Mouse (Mus musculus) liver, postnatal 0 days (tissue): ENCODE measurements at regions not wholly inside any gene's neighbourhood (a gene's known extent, or its start where the extent isn't known, plus 50 kb on each side); places are given as distances from the start of the nearest gene placed in this dataset.

Experiments used
- ATAC-seq: fragments of 200-750 bp; cut with Nextera tagmentation; 2 replicates; pipeline ENCODE4 v1.8.0; 2017; ENCODE audit warnings: mild to moderate bottlenecking, moderate library complexity
- DNase-seq: peaks from one replicate; pipeline ENCODE4 v3.0.0-alpha.2; 2016
- H3K27ac ChIP-seq: fragments of 300-500 bp; sonication (generic); 2 replicates; pipeline ENCODE4 v1.5.1; 2014; ENCODE audit warnings: antibody characterized with exemption, moderate library complexity, mild to moderate bottlenecking, low read depth
- H3K27me3 ChIP-seq: fragments of 300-500 bp; sonication (generic); 2 replicates; pipeline ENCODE4 v1.6.1; 2014; ENCODE audit warnings: low read length, control low read depth, mixed read lengths; ENCODE audit not compliant: insufficient read depth
- H3K36me3 ChIP-seq: fragments of 300-500 bp; sonication (generic); replicated peaks from 2 replicates; pipeline ENCODE4 v1.6.1; 2014; ENCODE audit warnings: mild to moderate bottlenecking, control low read depth, low read length, moderate library complexity, mixed read lengths; ENCODE audit not compliant: insufficient read depth
- H3K4me1 ChIP-seq: fragments of 300-500 bp; sonication (generic); 2 replicates; pipeline ENCODE4 v1.6.1; 2014; ENCODE audit warnings: antibody characterized with exemption, mild to moderate bottlenecking, control low read depth; ENCODE audit not compliant: insufficient read depth
- H3K4me2 ChIP-seq: fragments of 300-500 bp; sonication (generic); 2 replicates; pipeline ENCODE4 v1.6.1; 2014; ENCODE audit warnings: low read depth, mild to moderate bottlenecking, low read length, moderate library complexity, mixed read lengths
- H3K4me3 ChIP-seq: fragments of 300-500 bp; sonication (generic); 2 replicates; pipeline ENCODE4 v1.5.1; 2014; ENCODE audit warnings: low read depth, low read length
- H3K9ac ChIP-seq: fragments of 300-500 bp; sonication (generic); replicated peaks from 2 replicates; pipeline ENCODE4 v1.6.1; 2014; ENCODE audit warnings: mild to moderate bottlenecking, moderate library complexity
- H3K9me3 ChIP-seq: fragments of 300-500 bp; sonication (generic); 2 replicates; pipeline ENCODE4 v1.6.1; 2016; ENCODE audit warnings: mild to moderate bottlenecking, control low read depth, low read length, mixed read lengths
- CTCF ChIP-seq: sonication (generic); IDR thresholded peaks from 2 replicates; pipeline ENCODE4 v1.5.1; 2016; ENCODE audit warnings: antibody characterized with exemption, low read depth
- EP300 ChIP-seq: IDR thresholded peaks from 2 replicates; pipeline ENCODE4 v1.6.1; 2016; ENCODE audit warnings: antibody characterized with exemption, low read depth, mild to moderate bottlenecking
- WGBS: fragments of 180-500 bp; shearing (Covaris S2); extraction: QIAGEN DNeasy Blood & Tissue Kit; methylation state at CpG from one replicate; pipeline ENCODE4 v1.1.7; 2014; ENCODE audit not compliant: insufficient replicate concordance; 5-methylcytosine and 5-hydroxymethylcytosine counted together

DNA sequence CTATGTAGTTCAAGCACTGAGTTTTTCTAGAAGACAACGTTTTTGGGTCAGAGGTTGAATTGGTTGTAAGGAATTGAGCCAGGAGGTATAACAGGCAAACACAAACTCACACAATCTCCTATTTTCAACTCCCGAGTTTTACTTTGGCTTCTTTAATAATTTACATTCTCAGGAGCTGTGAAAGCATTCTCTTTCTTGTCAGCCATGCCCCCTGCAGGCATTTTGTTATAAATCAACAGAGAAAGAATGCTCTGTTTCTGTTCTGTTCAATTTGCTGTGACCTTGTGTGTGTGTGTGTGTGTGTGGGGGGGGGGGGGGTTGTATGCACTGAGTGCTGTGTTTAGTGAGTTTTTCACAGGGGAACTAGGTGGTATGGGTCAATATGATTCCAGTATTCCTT lies 132.7 kb upstream of the Ndst4 start:
- Histone ChIP-seq H3K4me1 (0 out of 2 replicates have a peak, but pooled peaks cover 2% of the 10 kb centered on the region), H3K9ac (no peak overlapping the region), H3K9me3 (no peaks in the 10 kb centered on the region), H3K4me2 (peak overlapping the region; percentile 62), H3K4me3 (no peak overlapping the region), H3K27me3 (no peaks in the 10 kb centered on the region), H3K27ac (peak overlapping the region; percentile 69; the same call in 1 of the 2 replicates), H3K36me3 (no peaks in the 10 kb centered on the region)
- WGBS: 16% methylated on average over 2 of the region's 2 CpGs
- TF ChIP-seq EP300: no peak
- peak; percentile 30 for TF ChIP-seq CTCF
- no peak for DNase-seq
- peak; percentile 50 for ATAC-seq

DNA sequence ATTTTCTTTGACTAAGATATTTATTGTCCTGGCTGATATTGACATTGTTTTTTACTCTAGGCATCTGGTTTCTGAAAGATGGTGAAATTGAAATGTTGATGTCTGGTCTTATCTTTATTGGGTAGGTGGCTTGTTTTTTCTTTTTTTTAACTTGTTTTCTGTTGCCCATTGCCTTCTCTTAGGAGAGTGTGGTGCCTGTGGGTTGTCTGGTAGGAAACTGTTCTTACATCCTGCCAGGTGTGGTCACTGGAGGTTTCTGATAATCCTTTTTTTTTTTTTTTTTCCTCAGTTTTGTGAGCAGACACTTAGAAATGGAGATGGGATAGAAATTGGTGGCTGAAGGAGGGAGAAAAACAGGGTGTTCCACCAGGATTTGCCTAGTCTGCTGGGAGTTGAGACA lies 125.3 kb upstream of the Ndst4 start:
- ATAC-seq (0 out of 2 replicates have a peak, but pooled peaks have one; percentile 21), DNase-seq (no peak)
- Histone ChIP-seq H3K27me3 (no peaks in the 10 kb centered on the region), H3K9me3 (no peaks in the 10 kb centered on the region), H3K36me3 (no peaks in the 10 kb centered on the region), H3K4me1 (0 out of 2 replicates have a peak, but pooled peaks cover 7% of the 10 kb centered on the region), H3K4me3 (no peak overlapping the region), H3K27ac (no peak overlapping the region), H3K4me2 (no peak overlapping the region), H3K9ac (no peak overlapping the region)
- TF ChIP-seq CTCF (no peak), EP300 (peak; percentile 77)

DNA sequence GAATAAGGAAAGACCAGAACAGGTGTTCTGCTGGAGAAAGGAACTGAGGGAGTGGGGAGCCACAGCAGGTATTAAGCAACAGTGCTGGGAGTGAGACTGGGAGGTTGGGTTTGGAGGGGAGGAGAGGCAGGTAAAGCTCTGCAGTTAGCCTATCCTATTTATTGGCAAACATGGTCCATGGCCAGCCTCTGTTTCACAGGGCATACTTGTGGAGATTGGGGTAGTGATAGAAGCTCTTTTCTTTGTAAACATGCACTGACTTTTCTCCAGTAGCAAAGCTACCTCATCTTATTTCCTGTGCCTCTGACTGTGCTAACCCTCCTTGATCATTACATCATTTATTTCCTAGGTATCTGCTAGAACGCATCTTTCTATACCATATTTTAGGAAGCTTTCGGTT lies 124.9 kb upstream of the Ndst4 start:
- Histone ChIP-seq H3K4me2 (no peak overlapping the region), H3K9me3 (no peaks in the 10 kb centered on the region), H3K4me1 (0 out of 2 replicates have a peak, but pooled peaks cover 7% of the 10 kb centered on the region), H3K27ac (no peak overlapping the region), H3K4me3 (no peak overlapping the region), H3K9ac (no peak overlapping the region), H3K27me3 (no peaks in the 10 kb centered on the region), H3K36me3 (no peaks in the 10 kb centered on the region)
- no peak for TF ChIP-seq EP300
- ATAC-seq: no peak
- WGBS: 87% methylated on average over 2 of the region's 2 CpGs
- no peak for DNase-seq

DNA sequence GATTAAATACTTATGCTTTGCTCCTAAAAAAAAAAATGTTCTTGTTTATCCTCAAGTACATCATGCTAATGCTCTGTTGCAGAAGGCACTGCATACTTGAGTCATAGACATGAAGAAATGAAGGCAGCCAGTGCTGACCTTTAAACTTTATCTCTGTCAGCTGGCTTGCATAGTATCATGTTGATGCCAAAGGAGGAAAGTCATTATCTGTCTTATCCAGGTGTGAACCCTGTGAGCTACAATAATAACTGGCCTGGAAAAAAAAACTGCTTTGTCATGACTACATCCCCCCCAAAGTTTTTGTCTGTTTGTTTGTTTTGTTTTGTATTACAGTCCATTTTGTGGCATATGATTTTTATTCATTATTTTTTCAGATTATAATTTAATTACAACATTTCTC lies 124.3 kb upstream of the Ndst4 start:
- Histone ChIP-seq H3K27me3 (no peaks in the 10 kb centered on the region), H3K36me3 (no peaks in the 10 kb centered on the region), H3K27ac (no peak overlapping the region), H3K4me3 (no peak overlapping the region), H3K9ac (no peak overlapping the region), H3K4me1 (0 out of 2 replicates have a peak, but pooled peaks cover 7% of the 10 kb centered on the region), H3K4me2 (no peak overlapping the region), H3K9me3 (no peaks in the 10 kb centered on the region)
- ATAC-seq: peak; percentile 87
- TF ChIP-seq EP300 (peak; percentile 96), CTCF (no peak)
- DNase-seq: no peak

DNA sequence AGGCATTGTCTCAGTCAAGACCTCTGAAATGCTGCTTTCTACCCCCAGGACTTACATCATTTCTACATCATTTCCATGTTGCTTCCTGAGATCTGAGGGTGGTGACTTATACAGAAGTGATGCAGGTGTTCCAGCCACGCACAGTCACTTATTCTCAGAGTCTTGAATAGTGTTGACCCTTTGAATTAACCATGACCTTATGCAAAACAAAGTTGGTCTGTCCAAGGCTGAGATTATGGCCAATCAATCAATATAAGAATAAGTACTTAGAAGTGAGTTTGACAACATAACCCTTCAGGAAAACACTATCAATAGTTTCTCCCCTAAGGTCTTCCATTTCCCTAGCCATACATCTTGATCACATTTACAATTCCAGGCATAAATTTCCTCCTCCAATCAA lies 115.3 kb upstream of the Ndst4 start:
- H3K27ac ChIP-seq: no peak overlapping the region
- ATAC-seq: no peak
- no peak overlapping the region for H3K4me2 ChIP-seq
- no peaks in the 10 kb centered on the region for H3K27me3 ChIP-seq
- no peaks in the 10 kb centered on the region for H3K9me3 ChIP-seq
- no peak for DNase-seq
- no peaks in the 10 kb centered on the region for H3K36me3 ChIP-seq
- 69% methylated on average over 1 of the region's 1 CpGs for WGBS
- no peak overlapping the region for H3K4me3 ChIP-seq
- no peaks in the 10 kb centered on the region for H3K4me1 ChIP-seq
- TF ChIP-seq EP300 (no peak), CTCF (no peak)
- H3K9ac ChIP-seq: no peak overlapping the region

DNA sequence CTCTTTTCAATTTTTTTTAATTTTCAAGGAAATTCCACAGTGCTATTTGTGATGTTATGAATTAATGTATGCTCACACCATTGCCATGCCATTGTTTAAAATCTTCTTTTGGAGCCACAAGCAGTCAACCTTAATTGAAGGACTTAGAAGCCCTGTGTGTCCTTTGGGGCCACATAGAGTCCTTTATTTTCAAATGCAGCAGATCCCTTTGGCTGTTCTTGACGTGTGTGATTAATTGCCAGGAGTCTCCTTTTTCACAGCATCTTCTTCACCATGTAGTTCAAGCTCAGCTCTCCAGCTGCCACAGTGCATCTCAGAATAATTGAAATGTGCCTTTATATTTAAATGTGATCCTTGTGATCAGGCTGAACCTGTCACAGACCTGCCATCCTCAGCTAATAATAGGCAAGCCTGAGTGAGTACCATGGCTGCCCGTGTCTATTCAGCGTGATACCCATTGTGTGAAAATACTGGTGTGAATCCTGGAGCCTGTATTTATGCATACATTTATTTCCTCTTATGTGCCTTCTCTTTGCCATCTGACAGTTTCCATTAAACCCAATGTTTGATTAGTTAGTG lies 114.4 kb upstream of the Ndst4 start:
- no peak for DNase-seq
- no peak for TF ChIP-seq EP300
- TF ChIP-seq CTCF: no peak
- Histone ChIP-seq H3K4me2 (no peak overlapping the region), H3K4me3 (no peak overlapping the region), H3K36me3 (no peaks in the 10 kb centered on the region), H3K9ac (no peak overlapping the region), H3K27me3 (no peaks in the 10 kb centered on the region), H3K27ac (no peak overlapping the region), H3K4me1 (no peaks in the 10 kb centered on the region), H3K9me3 (no peaks in the 10 kb centered on the region)
- ATAC-seq: no peak
- WGBS: 69% methylated on average over 3 of the region's 3 CpGs

DNA sequence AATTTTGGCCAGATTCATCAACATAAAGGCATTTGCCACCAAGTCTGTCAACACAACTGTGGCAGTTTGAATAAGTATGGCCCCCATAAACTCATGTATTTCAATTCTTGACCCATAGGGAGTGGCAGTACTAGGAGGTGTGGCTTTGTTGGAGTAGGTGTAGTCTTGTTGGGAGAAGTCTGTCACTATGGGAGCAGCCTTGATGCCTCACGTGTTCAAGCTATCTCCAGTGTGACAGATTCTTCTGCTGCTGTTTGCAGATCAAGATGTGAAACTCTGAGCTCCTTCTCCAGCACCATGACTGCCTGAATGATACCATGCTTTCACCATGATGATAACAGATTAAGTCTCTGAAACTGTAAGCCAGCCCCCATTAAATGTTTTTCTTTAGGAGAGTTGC lies 97.2 kb upstream of the Ndst4 start:
- Histone ChIP-seq H3K36me3 (no peaks in the 10 kb centered on the region), H3K9me3 (no peaks in the 10 kb centered on the region), H3K27me3 (no peaks in the 10 kb centered on the region), H3K4me2 (no peak overlapping the region), H3K4me3 (no peak overlapping the region), H3K27ac (no peak overlapping the region), H3K9ac (no peak overlapping the region), H3K4me1 (no peaks in the 10 kb centered on the region)
- 58% methylated on average over 1 of the region's 1 CpGs for WGBS
- no peak for TF ChIP-seq EP300
- TF ChIP-seq CTCF: no peak
- no peak for DNase-seq
- no peak for ATAC-seq
